Mouse (Mus musculus) MEL (cell line): ENCODE measurements around the gene Fam107b. TPM values are rescaled to one million over a fixed set of nuclear protein-coding genes. Genes with fewer than 3 reads are reported as not detected.

Source experiments
- DNase-seq: peaks from one replicate; pipeline ENCODE4 v3.0.0; 2011; ENCODE audit warnings: low read depth, low spot score
- H3K27ac ChIP-seq: 2 replicates; pipeline ENCODE4 v1.5.1; 2012; ENCODE audit warnings: low read depth, mild to moderate bottlenecking, control low read depth, low read length, moderate library complexity; ENCODE audit not compliant: control insufficient read depth
- H3K27me3 ChIP-seq, 2 experiments: fragments of 150-350 bp in 1 of 2; sonication (generic) in 1 of 2; 2 replicates each; pipeline ENCODE4 v1.6.1; 2012; ENCODE audit warnings: low read length in 2 of 2, mild to moderate bottlenecking in 2 of 2, improper control_type of control experiment in 1 of 2, moderate library complexity in 1 of 2; ENCODE audit not compliant: insufficient read depth in 2 of 2, control insufficient read depth in 1 of 2
- H3K36me3 ChIP-seq, 2 experiments: 2 replicates each; pipeline ENCODE4 v1.6.1; 2012 to 2014; ENCODE audit warnings: low read length in 2 of 2, improper control_type of control experiment in 1 of 2, inconsistent platforms in 1 of 2, mild to moderate bottlenecking in 1 of 2; ENCODE audit not compliant: insufficient read depth in 2 of 2, control insufficient read depth in 1 of 2
- H3K4me1 ChIP-seq, 2 experiments: fragments of 150-350 bp in 1 of 2; sonication (generic) in 1 of 2; 2 replicates each; pipeline ENCODE4 v1.6.1; 2012; ENCODE audit warnings: low read length in 2 of 2, improper control_type of control experiment in 1 of 2, mild to moderate bottlenecking in 1 of 2; ENCODE audit not compliant: insufficient read depth in 2 of 2, control insufficient read depth in 1 of 2
- H3K4me3 ChIP-seq, 2 experiments: fragments of 150-350 bp in 1 of 2; sonication (generic) in 1 of 2; 2 replicates each; pipeline ENCODE4 v1.5.1; 2012; ENCODE audit warnings: low read depth in 2 of 2, low read length in 2 of 2, mild to moderate bottlenecking in 2 of 2, moderate library complexity in 2 of 2, control low read depth in 1 of 2, improper control_type of control experiment in 1 of 2; ENCODE audit not compliant: control insufficient read depth in 1 of 2, insufficient read depth in 1 of 2
- H3K79me2 ChIP-seq: 2 replicates; pipeline ENCODE4 v1.6.1; 2012; ENCODE audit warnings: mild to moderate bottlenecking, low read length, moderate library complexity; ENCODE audit not compliant: control insufficient read depth, poor library complexity, insufficient read depth
- H3K9ac ChIP-seq: 2 replicates; pipeline ENCODE4 v1.6.1; 2012; ENCODE audit warnings: low read depth, mild to moderate bottlenecking, control low read depth, low read length, moderate library complexity; ENCODE audit not compliant: control insufficient read depth, poor library complexity, severe bottlenecking
- H3K9me3 ChIP-seq: fragments of 150-350 bp; sonication (generic); replicated peaks from 2 replicates; pipeline ENCODE4 v1.6.1; 2012; ENCODE audit warnings: mild to moderate bottlenecking, low read length, improper control_type of control experiment, moderate library complexity; ENCODE audit not compliant: insufficient read depth
- BHLHE40 ChIP-seq: IDR thresholded peaks from 2 replicates; pipeline ENCODE4 v1.6.1; 2012; ENCODE audit warnings: low read depth, mild to moderate bottlenecking, inconsistent platforms, low read length, improper control_type of control experiment, borderline replicate concordance
- GATA1 ChIP-seq: IDR thresholded peaks from 2 replicates; pipeline ENCODE4 v1.6.1; 2011; ENCODE audit warnings: low read depth, low read length, improper control_type of control experiment
- JUND ChIP-seq: IDR thresholded peaks from 2 replicates; pipeline ENCODE4 v1.6.1; 2011; ENCODE audit warnings: low read depth, mild to moderate bottlenecking, improper control_type of control experiment, low read length
- MEF2A ChIP-seq: IDR thresholded peaks from 2 replicates; pipeline ENCODE4 v1.6.1; 2014; ENCODE audit warnings: low read depth, mild to moderate bottlenecking, inconsistent platforms, low read length, improper control_type of control experiment; ENCODE audit not compliant: poor library complexity, insufficient replicate concordance, severe bottlenecking; ENCODE audit errors: extremely low read depth
- RCOR1 ChIP-seq: IDR thresholded peaks from 2 replicates; pipeline ENCODE4 v1.6.1; 2012; ENCODE audit warnings: low read depth, mild to moderate bottlenecking, inconsistent platforms, low read length, improper control_type of control experiment
- TAL1 ChIP-seq: IDR thresholded peaks from 2 replicates; pipeline ENCODE4 v1.6.1; 2012; ENCODE audit warnings: mild to moderate bottlenecking, inconsistent platforms, low read length, moderate library complexity, mixed read lengths
- USF1 ChIP-seq: IDR thresholded peaks from 2 replicates; pipeline ENCODE4 v1.6.1; 2014; ENCODE audit warnings: low read depth, mild to moderate bottlenecking, inconsistent platforms, low read length, improper control_type of control experiment, moderate library complexity
- USF2 ChIP-seq, 2 experiments: IDR thresholded peaks; 2 replicates each; pipeline ENCODE4 v1.6.1; 2011 to 2012; ENCODE audit warnings: improper control_type of control experiment in 2 of 2, low read length in 2 of 2, borderline replicate concordance in 1 of 2, inconsistent platforms in 1 of 2, low read depth in 1 of 2, mild to moderate bottlenecking in 1 of 2; ENCODE audit not compliant: insufficient read depth in 1 of 2
- polyA plus RNA-seq, 2 experiments: library from polyadenylated mRNA; stranded (reverse) in 1 of 2; unstranded in 1 of 2; fragments of >175 nt in 1 of 2; fragments of >200 nt in 1 of 2; gene quantifications; 2 replicates each; pipeline versions ENCODE4 v1.2.1 to v1.2.4; 2012; ENCODE audit warnings: low replicate concordance in 2 of 2, low read depth in 1 of 2; ENCODE audit not compliant: insufficient read length in 2 of 2, insufficient read depth in 1 of 2, missing spikeins in 1 of 2
- total RNA-seq: library from RNA; depleted of rRNA; stranded (reverse); fragments of 300-350 nt; gene quantifications from 2 replicates; pipeline ENCODE4 v1.2.3, GENCODE M21; 2012

The Fam107b gene
- total and polyA plus RNA-seq, 3 experiments, result 10.0 to 15.5 TPM; not detected in 1

GRCm38 (mm10) chr2:3776045-3776444 is 205.8 kb downstream of the Fam107b start:
- H3K9ac ChIP-seq, result no peak overlapping the region
- H3K9me3 ChIP-seq, result no peaks in the 10 kb centered on the region
- no peaks in the 10 kb centered on the region for H3K79me2 ChIP-seq
- DNase-seq, result no peak
- H3K36me3 ChIP-seq, result peaks cover 0 to 8% of the 10 kb centered on the region in 2 experiments; a peak in 3 of 4 replicates
- TF ChIP-seq BHLHE40 (no peak), USF2 (IDR thresholded peaks at IDR 0.05; ENCODE audit: borderline replicate concordance in 1 of 2, insufficient read depth in 1 of 2, low read depth in 1 of 2, low read length in 2 of 2) (no peak), JUND (no peak), MEF2A (no peak), RCOR1 (no peak), USF1 (no peak)
- TF ChIP-seq, all 39 proteins: peak for 0
- Histone ChIP-seq H3K4me3 (no peak overlapping the region), H3K27me3 (no peaks in the 10 kb centered on the region), H3K27ac (no peak overlapping the region), H3K4me1 (peaks cover 3 to 9% of the 10 kb centered on the region in 2 experiments)

- peak; percentile 51 for DNase-seq
- Histone ChIP-seq H3K4me3 (no peak overlapping the region), H3K4me1 (peaks cover 3 to 9% of the 10 kb centered on the region in 2 experiments), H3K79me2 (no peaks in the 10 kb centered on the region), H3K27me3 (no peaks in the 10 kb centered on the region), H3K27ac (no peak overlapping the region), H3K9ac (no peak overlapping the region), H3K9me3 (no peaks in the 10 kb centered on the region), H3K36me3 (peaks cover 0 to 8% of the 10 kb centered on the region in 2 experiments; a peak in 3 of 4 replicates)
- TF ChIP-seq GATA1 (peak; percentile 10; the same call in 1 of the 2 replicates), TAL1 (no peak)
These were observed 207.4 kb downstream of the Fam107b start for GRCm38 (mm10) chr2:3777696-3778095.

- no peak overlapping the region for H3K9ac ChIP-seq
- no peak for TF ChIP-seq MEF2A
- peaks cover 0 to 8% of the 10 kb centered on the region in 2 experiments; a peak in 2 of 4 replicates for H3K36me3 ChIP-seq
- H3K27me3 ChIP-seq, result no peaks in the 10 kb centered on the region
- H3K4me1 ChIP-seq, result peaks cover 0 to 6% of the 10 kb centered on the region in 2 experiments; a peak in 3 of 4 replicates
- H3K9me3 ChIP-seq, result no peaks in the 10 kb centered on the region
- H3K4me3 ChIP-seq, result no peak overlapping the region
- no peaks in the 10 kb centered on the region for H3K79me2 ChIP-seq
- H3K27ac ChIP-seq, result no peak overlapping the region
- no peak for DNase-seq
These were observed 215.3 kb downstream of the Fam107b start for GRCm38 (mm10) chr2:3785546-3785945.
